In the genomic region with DNA sequence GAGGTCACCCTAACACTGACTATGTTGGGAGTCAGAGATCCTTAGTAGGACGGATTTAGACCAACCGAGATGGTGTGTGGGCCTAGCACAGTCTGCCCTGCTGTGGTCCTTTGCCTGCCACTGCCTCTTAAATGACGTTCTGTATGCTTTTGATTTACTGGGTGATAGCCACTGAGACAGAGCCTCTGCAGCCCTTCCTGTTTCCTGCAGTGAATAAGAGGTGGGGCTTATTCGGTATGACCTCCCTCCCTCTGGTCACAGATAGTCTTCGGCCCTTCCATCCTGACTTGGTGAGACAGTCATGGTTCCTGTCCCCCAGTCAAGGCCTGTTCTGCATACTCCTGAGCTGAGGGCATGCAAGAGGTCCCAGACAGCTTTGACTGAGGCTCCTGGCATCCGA, we compare ENCODE assay signal across 32 mouse cellular contexts.
DNase-seq lines count a peak whose midpoint lies in the region; ATAC-seq lines count a peak whose summit lies in the region.
"Had no signal": no experiment of that assay in that cellular context is flagged by ENCODE, and none has a peak within 500 bp of the region (broad histone marks: within the 10 kb centered on the region; RNA-seq: fewer than 3 reads in every experiment).

No protein-coding gene starts in this region.

- no peak overlapping the region for H3K4me2 ChIP-seq in embryonic facial prominence, embryonic 13.5 days
- H3K4me2 ChIP-seq in liver, embryonic 16.5 days (ENCODE audit: low read depth, low read length): no peak overlapping the region
- H3K4me2 ChIP-seq: embryonic facial prominence, embryonic 15.5 days; heart, embryonic 11.5 days; hindbrain, embryonic 15.5 days; kidney, embryonic 15.5 days; limb, embryonic 15.5 days; midbrain, embryonic 12.5 days; neural tube, embryonic 12.5 days had no signal

- no peak for ATAC-seq in embryonic facial prominence, embryonic 13.5 days (ENCODE audit: insufficient number of reproducible peaks, insufficient read depth, low FRiP score, low TSS enrichment, low read depth)
- 0 out of 2 replicates have a peak, but pooled peaks have one; percentile 13 for ATAC-seq in liver, embryonic 16.5 days (ENCODE audit: low read depth)
- no peak for ATAC-seq in megakaryocyte, adult 5-6 weeks (ENCODE audit: poor library complexity, severe bottlenecking)
- no peak for ATAC-seq in erythroid progenitor cell, adult 5-6 weeks (replicated peaks; ENCODE audit: low FRiP score, poor library complexity, severe bottlenecking)
- ATAC-seq: forebrain, embryonic 14.5 days; inflammation-experienced regulatory T-cells, adult 6 months had no signal

- H3K9me3 ChIP-seq in embryonic facial prominence, embryonic 13.5 days: no peaks in the 10 kb centered on the region
- H3K9me3 ChIP-seq in embryonic facial prominence, embryonic 10.5 days: no peaks in the 10 kb centered on the region
- H3K9me3 ChIP-seq in liver, embryonic 16.5 days (replicated peaks; ENCODE audit: control insufficient read depth, low read length): no peaks in the 10 kb centered on the region
- no peaks in the 10 kb centered on the region for H3K9me3 ChIP-seq in megakaryocyte, embryonic 14.5 days
- H3K9me3 ChIP-seq: embryonic facial prominence, embryonic 15.5 days; G1E; hindbrain, embryonic 15.5 days; kidney, embryonic 15.5 days; limb, embryonic 15.5 days; midbrain, embryonic 12.5 days; neural tube, embryonic 12.5 days had no signal

- no peaks in the 10 kb centered on the region for H3K36me3 ChIP-seq in embryonic facial prominence, embryonic 13.5 days
- no peaks in the 10 kb centered on the region for H3K36me3 ChIP-seq in embryonic facial prominence, embryonic 10.5 days (replicated peaks)
- no peaks in the 10 kb centered on the region for H3K36me3 ChIP-seq in liver, embryonic 16.5 days (ENCODE audit: control insufficient read depth, insufficient read depth)
- H3K36me3 ChIP-seq in megakaryocyte, embryonic 14.5 days (replicated peaks; ENCODE audit: low read length): peaks cover 11% of the 10 kb centered on the region
- H3K36me3 ChIP-seq: embryonic facial prominence, embryonic 15.5 days; hindbrain, embryonic 15.5 days; kidney, embryonic 15.5 days; limb, embryonic 15.5 days; midbrain, embryonic 12.5 days; neural tube, embryonic 12.5 days had no signal

- H3K4me3 ChIP-seq in embryonic facial prominence, embryonic 13.5 days: no peak overlapping the region
- H3K4me3 ChIP-seq in embryonic facial prominence, embryonic 10.5 days: no peak overlapping the region
- no peak overlapping the region for H3K4me3 ChIP-seq in liver, embryonic 16.5 days (ENCODE audit: low read depth, low read length)
- H3K4me3 ChIP-seq in megakaryocyte, embryonic 14.5 days (replicated peaks): peak overlapping the region; percentile 60
- H3K4me3 ChIP-seq: embryonic facial prominence, embryonic 15.5 days; hindbrain, embryonic 15.5 days; kidney, embryonic 15.5 days; limb, embryonic 15.5 days; midbrain, embryonic 12.5 days; myocyte; neural tube, embryonic 12.5 days had no signal

- H3K4me1 ChIP-seq in embryonic facial prominence, embryonic 13.5 days: peaks cover 26% of the 10 kb centered on the region
- H3K4me1 ChIP-seq in embryonic facial prominence, embryonic 10.5 days: peaks cover 34% of the 10 kb centered on the region
- H3K4me1 ChIP-seq in liver, embryonic 16.5 days (ENCODE audit: control insufficient read depth, low read depth, low read length): no peaks in the 10 kb centered on the region
- H3K4me1 ChIP-seq in megakaryocyte, embryonic 14.5 days: peaks cover 71% of the 10 kb centered on the region

- H3K27ac ChIP-seq in embryonic facial prominence, embryonic 13.5 days: peak overlapping the region; percentile 29; the same call in 1 of the 2 replicates
- no peak overlapping the region for H3K27ac ChIP-seq in embryonic facial prominence, embryonic 10.5 days (replicated peaks)
- H3K27ac ChIP-seq in liver, embryonic 16.5 days (ENCODE audit: low read length): no peak overlapping the region
- H3K27ac ChIP-seq: embryonic facial prominence, embryonic 15.5 days; hindbrain, embryonic 15.5 days; limb, embryonic 15.5 days; liver, embryonic 14.5 days; midbrain, embryonic 12.5 days; neural tube, embryonic 12.5 days had no signal

- H3K9ac ChIP-seq in embryonic facial prominence, embryonic 13.5 days: no peak overlapping the region
- H3K9ac ChIP-seq in liver, embryonic 16.5 days (ENCODE audit: low read depth, low read length): no peak overlapping the region
- H3K9ac ChIP-seq: embryonic facial prominence, embryonic 15.5 days; hindbrain, embryonic 15.5 days; kidney, embryonic 15.5 days; limb, embryonic 15.5 days; liver, embryonic 14.5 days; midbrain, embryonic 12.5 days; neural tube, embryonic 12.5 days had no signal

- no peak for DNase-seq in embryonic facial prominence, embryonic 10.5 days (ENCODE audit: low spot score)
- no peak for DNase-seq in liver
- no peak for DNase-seq in right cerebral cortex, postnatal 4 days
- DNase-seq: adrenal gland, postnatal 14 days; cerebellum, adult 11 months; cerebellum, adult 9-10 months; gastrocnemius, postnatal 14 days; heart, adult 11 months; heart, postnatal 4 days; kidney, adult 11 months; kidney, postnatal 36 days; left cerebral cortex, postnatal 4 days; right cerebral cortex, adult 18-20 months; thymus, adult 2 months; thymus, postnatal 36 days had no signal

- no peaks in the 10 kb centered on the region for H3K27me3 ChIP-seq in embryonic facial prominence, embryonic 13.5 days
- H3K27me3 ChIP-seq in embryonic facial prominence, embryonic 10.5 days (replicated peaks; ENCODE audit: low read depth, poor library complexity, severe bottlenecking): no peaks in the 10 kb centered on the region
- H3K27me3 ChIP-seq in liver, embryonic 16.5 days (ENCODE audit: control insufficient read depth, insufficient read depth, low read depth, low read length): no peaks in the 10 kb centered on the region
- no peaks in the 10 kb centered on the region for H3K27me3 ChIP-seq in megakaryocyte, embryonic 14.5 days (replicated peaks)
- H3K27me3 ChIP-seq: embryonic facial prominence, embryonic 15.5 days; hindbrain, embryonic 15.5 days; kidney, embryonic 15.5 days; limb, embryonic 15.5 days; midbrain, embryonic 12.5 days had no signal

- WGBS in embryonic facial prominence, embryonic 13.5 days: 61% methylated on average over 6 of the region's 6 CpGs
- WGBS in embryonic facial prominence, embryonic 10.5 days: 74% methylated on average over 6 of the region's 6 CpGs
- WGBS in liver, embryonic 16.5 days (ENCODE audit: insufficient replicate concordance): 23% methylated on average over 6 of the region's 6 CpGs
